Mouse (Mus musculus) ES-Bruce4 (cell line): ENCODE data around the gene Tle3.

ENCODE experiments used
- CTCF ChIP-seq: IDR thresholded peaks from one replicate; pipeline ENCODE4 v1.8.1; 2011; ENCODE audit warnings: low read depth, low read length
- EP300 ChIP-seq: IDR thresholded peaks from 2 replicates; pipeline ENCODE4 v1.6.1; 2011; ENCODE audit warnings: low read depth, low read length; ENCODE audit not compliant: insufficient read depth
- POLR2A ChIP-seq: IDR thresholded peaks from one replicate; pipeline ENCODE4 v1.8.1; 2011; ENCODE audit warnings: low read length; ENCODE audit not compliant: insufficient read depth

DNA sequence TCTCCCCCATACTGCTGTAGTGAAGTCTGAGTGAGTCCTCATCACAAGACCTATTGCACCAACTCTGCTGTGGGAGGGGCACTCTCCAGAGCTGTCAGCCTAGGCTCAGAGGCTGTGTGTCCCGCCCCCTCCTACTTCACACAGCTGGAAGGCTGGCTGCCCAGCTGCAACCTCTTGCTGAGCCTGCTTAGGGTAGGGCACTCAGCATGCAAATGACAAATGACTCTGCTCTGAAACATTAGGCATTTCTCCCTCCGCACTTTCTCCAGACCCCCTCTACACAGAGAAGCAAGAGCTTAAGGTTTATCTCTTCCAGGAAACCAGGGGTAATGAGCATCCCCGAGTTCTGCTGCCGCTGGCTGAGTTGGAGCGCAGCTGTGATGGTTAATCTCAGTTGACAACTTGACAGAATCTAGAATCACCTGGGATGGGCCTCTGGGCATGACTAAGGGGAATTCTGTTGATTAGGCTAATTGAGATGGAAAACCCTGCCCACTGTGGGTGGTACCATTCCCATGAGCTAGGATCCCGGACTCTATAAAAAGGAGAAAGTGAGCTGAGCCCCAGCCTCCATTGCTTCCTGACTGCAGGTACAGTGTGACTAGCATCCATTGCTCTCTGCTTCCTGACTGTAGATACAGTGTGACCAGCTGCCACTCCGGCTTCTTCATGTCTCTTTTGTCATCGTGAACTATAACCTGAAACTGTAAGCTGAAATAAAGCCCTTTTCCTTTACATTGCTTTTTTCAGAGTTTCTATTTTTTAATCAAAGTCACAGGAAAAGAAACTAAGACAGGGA, 63.2 kb downstream of the Tle3 start:
- TF ChIP-seq CTCF = no peak
- no peak for TF ChIP-seq EP300
- TF ChIP-seq POLR2A = no peak
